Comparison of ENCODE assay signal across 10 mouse cellular contexts in genomic region chr8:80838199-80838598, GRCm38 (mm10). TPM values are rescaled to one million over a fixed set of nuclear protein-coding genes. Genes with fewer than 3 reads are reported as not detected.
DNase-seq lines count a peak whose midpoint lies in the region; ATAC-seq lines count a peak whose summit lies in the region.
"Had no signal": no experiment of that assay in that cellular context is flagged by ENCODE, and none has a peak within 500 bp of the region (broad histone marks: within the 10 kb centered on the region; RNA-seq: fewer than 3 reads in every experiment).

No protein-coding gene starts in this region.

- H3K27me3 ChIP-seq in midbrain, embryonic 16.5 days (ENCODE audit: control insufficient read depth, insufficient read depth, low read depth, low read length), result no peaks in the 10 kb centered on the region

- 49% methylated on average over 6 of the region's 6 CpGs for WGBS in midbrain, embryonic 16.5 days

- intact Hi-C loops in heart, postnatal 25 days (cut with DNase I), result loop anchor here (5.0 kb wide), 1 partner anchor 39 kb away; no protein-coding TSS in a partner anchor
- intact Hi-C loops in gastrocnemius, postnatal 14 days (cut with DNase I; ENCODE audit: low total_unique reads), result no loop called here
- intact Hi-C loops in left cerebral cortex, postnatal 36 days (cut with DNase I), result no loop called here

- no peak overlapping the region for H3K4me3 ChIP-seq in midbrain, embryonic 16.5 days (ENCODE audit: low read depth, low read length)

- no peak overlapping the region for H3K9ac ChIP-seq in midbrain, embryonic 16.5 days (ENCODE audit: low read depth, low read length)
- H3K9ac ChIP-seq: liver, embryonic 14.5 days had no signal

- DNase-seq in heart, adult 11 months, result peak; percentile 96
- DNase-seq in heart, postnatal 25 days (ENCODE audit: low spot score), result no peak
- peak; percentile 43 for DNase-seq in gastrocnemius, postnatal 14 days
- peak; percentile 70 for DNase-seq in kidney, adult 18-20 months
- peak; percentile 48 for DNase-seq in lung, postnatal 25 days (ENCODE audit: low spot score)
- DNase-seq in left cerebral cortex, postnatal 36 days (ENCODE audit: low spot score in 2 of 2), result no peak
- DNase-seq: cerebellum, adult 9-11 months had no signal

- ATAC-seq in midbrain, embryonic 16.5 days, result no peak
- ATAC-seq in erythroblast, adult 5-6 weeks (replicated peaks; ENCODE audit: low FRiP score, poor library complexity, severe bottlenecking), result no peak

- H3K27ac ChIP-seq in midbrain, embryonic 16.5 days (ENCODE audit: low read length), result no peak overlapping the region
- H3K27ac ChIP-seq: liver, embryonic 14.5 days had no signal

- H3K9me3 ChIP-seq in midbrain, embryonic 16.5 days (replicated peaks; ENCODE audit: control insufficient read depth, low read length, poor library complexity, severe bottlenecking), result no peaks in the 10 kb centered on the region

- no peaks in the 10 kb centered on the region for H3K4me1 ChIP-seq in midbrain, embryonic 16.5 days (ENCODE audit: control insufficient read depth, insufficient read depth, low read length)

- no peak overlapping the region for H3K4me2 ChIP-seq in midbrain, embryonic 16.5 days (ENCODE audit: low read length)

- no peaks in the 10 kb centered on the region for H3K36me3 ChIP-seq in midbrain, embryonic 16.5 days (ENCODE audit: control insufficient read depth, insufficient read depth, low read length)

RNA-seq across cellular contexts. Expression of gene Gab1, which starts 42.1 kb away (rescaled TPM):
- total RNA-seq in heart, postnatal 25 days (2021), result 10 to 100 TPM; 34.1 to 38.8 TPM
- 10 to 100 TPM; 12.7 to 15.2 TPM for total RNA-seq in gastrocnemius, postnatal 14 days (2021)
- polyA plus RNA-seq in midbrain, embryonic 16.5 days (2015; fragmentation: Nextera tagmentation; extraction: Ambion mirVana), result 6.4 and 7.6 TPM in 2 replicates
- total RNA-seq in erythroblast, adult 5-6 weeks (2015; ENCODE audit: low replicate concordance), result 4.4 and 7.5 TPM in 2 replicates
- total RNA-seq in erythroblast, adult 5-6 weeks (2017; ENCODE audit: low replicate concordance), result 2.0 and 2.5 TPM in 2 replicates
- 10 to 100 TPM; 14.6 to 15.4 TPM for total RNA-seq in left cerebral cortex, postnatal 36 days (2021)

Comparison
In these comparisons a context has a peak if more than half of its experiments do, and no peak if none do; other contexts are left out.
1. DNase-seq: peak in heart, adult 11 months (single experiment), gastrocnemius, postnatal 14 days (single experiment), kidney, adult 18-20 months (single experiment) and lung, postnatal 25 days (single experiment); none in heart, postnatal 25 days (single experiment) and left cerebral cortex, postnatal 36 days (0 of 2).